In the genomic region with DNA sequence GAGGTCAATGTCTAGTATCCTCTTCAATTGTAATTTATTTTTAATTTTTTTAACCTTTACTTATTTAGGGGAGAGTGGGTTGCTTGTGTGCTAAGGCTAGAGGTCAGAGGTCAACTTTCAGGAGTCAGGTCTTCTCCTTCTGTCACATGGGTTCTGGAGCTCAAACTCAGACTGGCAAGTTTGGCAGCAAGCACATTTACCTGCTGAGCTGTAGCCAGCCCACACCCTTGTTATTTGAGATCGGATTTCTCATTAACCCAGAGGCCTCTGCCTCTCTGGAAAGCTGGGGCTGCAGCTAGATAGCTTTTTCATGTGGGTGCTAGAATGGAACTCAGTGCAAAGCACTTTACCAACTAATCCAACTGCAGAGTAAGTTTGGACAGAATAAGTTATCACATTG, we compare ENCODE assay signal across 12 mouse cellular contexts.
"Had no signal": no experiment of that assay in that cellular context is flagged by ENCODE, and none has a peak within 500 bp of the region (broad histone marks: within the 10 kb centered on the region; RNA-seq: fewer than 3 reads in every experiment).

No protein-coding gene starts in this region.

- H3K4me1 ChIP-seq: midbrain, embryonic 12.5 days; neural tube, embryonic 13.5 days had no signal

- H3K4me3 ChIP-seq: hindbrain, embryonic 13.5 days; limb, embryonic 15.5 days; midbrain, embryonic 12.5 days; neural tube, embryonic 13.5 days had no signal

- H3K9ac ChIP-seq: hindbrain, embryonic 13.5 days; limb, embryonic 15.5 days; midbrain, embryonic 12.5 days; neural tube, embryonic 13.5 days had no signal

- H3K9me3 ChIP-seq: hindbrain, embryonic 13.5 days; limb, embryonic 15.5 days; midbrain, embryonic 12.5 days; neural tube, embryonic 13.5 days had no signal

- H3K27me3 ChIP-seq: hindbrain, embryonic 13.5 days; limb, embryonic 15.5 days; neural tube, embryonic 13.5 days had no signal

- H3K27ac ChIP-seq: hindbrain, embryonic 13.5 days; hindbrain, postnatal 0 days; limb, embryonic 15.5 days; midbrain, embryonic 12.5 days; neural tube, embryonic 13.5 days had no signal

- DNase-seq: lung, adult 18-20 months; retina, postnatal 1 day; right cerebral cortex, postnatal 4 days; spleen, adult 18-20 months; thymus, adult 2 months; thymus, postnatal 25 days had no signal

- H3K36me3 ChIP-seq: hindbrain, embryonic 13.5 days; limb, embryonic 15.5 days; midbrain, embryonic 12.5 days; neural tube, embryonic 13.5 days had no signal

- H3K4me2 ChIP-seq: hindbrain, embryonic 13.5 days; limb, embryonic 15.5 days; midbrain, embryonic 12.5 days; neural tube, embryonic 13.5 days had no signal

- ATAC-seq: hindbrain, postnatal 0 days; midbrain, embryonic 16.5 days had no signal
